Mouse (Mus musculus) cerebellum, adult 2 months (tissue): ENCODE results near the gene Phgr1. TPM values are rescaled to one million over a fixed set of nuclear protein-coding genes. Genes with fewer than 3 reads are reported as not detected.

ENCODE experiments used
- DNase-seq, 2 experiments: peaks; one replicate each; pipeline ENCODE4 v3.0.0; 2021
- H3K27ac ChIP-seq: fragments of 200-500 bp; 2 replicates; pipeline ENCODE4 v1.5.1; 2012; ENCODE audit warnings: low read length, control low read depth, inconsistent platforms; ENCODE audit not compliant: insufficient read depth
- H3K27me3 ChIP-seq: fragments of 200-500 bp; 2 replicates; pipeline ENCODE4 v1.6.1; 2012; ENCODE audit warnings: inconsistent platforms, mild to moderate bottlenecking, low read length, moderate library complexity; ENCODE audit not compliant: control insufficient read depth, insufficient read depth
- H3K4me1 ChIP-seq: fragments of 200-500 bp; 2 replicates; pipeline ENCODE4 v1.6.1; 2011; ENCODE audit warnings: low read length; ENCODE audit not compliant: control insufficient read depth, insufficient read depth
- H3K4me3 ChIP-seq: fragments of 200-500 bp; replicated peaks from 2 replicates; pipeline ENCODE3; 2011; ENCODE audit warnings: mild to moderate bottlenecking, low read depth, low read length, control low read depth; ENCODE audit not compliant: insufficient read depth
- CTCF ChIP-seq: fragments of 200-500 bp; IDR thresholded peaks from 2 replicates; pipeline ENCODE4 v1.5.1; 2011; ENCODE audit warnings: low read depth, mild to moderate bottlenecking, control low read depth, low read length, moderate library complexity, borderline replicate concordance; ENCODE audit not compliant: insufficient read depth
- POLR2A ChIP-seq: fragments of 200-500 bp; IDR thresholded peaks from 2 replicates; pipeline ENCODE4 v1.6.1; 2011; ENCODE audit warnings: low read length, control low read depth, borderline replicate concordance; ENCODE audit not compliant: insufficient read depth
- WGBS: fragments of 180-500 bp; shearing (Covaris S2); methylation state at CpG from one replicate; pipeline ENCODE4 v1.1.7; 2018; 5-methylcytosine and 5-hydroxymethylcytosine counted together
- polyA plus RNA-seq: library from polyadenylated mRNA; depleted of rRNA; stranded (reverse); fragments of >200 nt; gene quantifications from 2 replicates; pipeline ENCODE4 v1.2.3, GENCODE M21; 2012; rRNA removed

Phgr1 gene
- polyA plus RNA-seq: not detected in 2 replicates

DNA sequence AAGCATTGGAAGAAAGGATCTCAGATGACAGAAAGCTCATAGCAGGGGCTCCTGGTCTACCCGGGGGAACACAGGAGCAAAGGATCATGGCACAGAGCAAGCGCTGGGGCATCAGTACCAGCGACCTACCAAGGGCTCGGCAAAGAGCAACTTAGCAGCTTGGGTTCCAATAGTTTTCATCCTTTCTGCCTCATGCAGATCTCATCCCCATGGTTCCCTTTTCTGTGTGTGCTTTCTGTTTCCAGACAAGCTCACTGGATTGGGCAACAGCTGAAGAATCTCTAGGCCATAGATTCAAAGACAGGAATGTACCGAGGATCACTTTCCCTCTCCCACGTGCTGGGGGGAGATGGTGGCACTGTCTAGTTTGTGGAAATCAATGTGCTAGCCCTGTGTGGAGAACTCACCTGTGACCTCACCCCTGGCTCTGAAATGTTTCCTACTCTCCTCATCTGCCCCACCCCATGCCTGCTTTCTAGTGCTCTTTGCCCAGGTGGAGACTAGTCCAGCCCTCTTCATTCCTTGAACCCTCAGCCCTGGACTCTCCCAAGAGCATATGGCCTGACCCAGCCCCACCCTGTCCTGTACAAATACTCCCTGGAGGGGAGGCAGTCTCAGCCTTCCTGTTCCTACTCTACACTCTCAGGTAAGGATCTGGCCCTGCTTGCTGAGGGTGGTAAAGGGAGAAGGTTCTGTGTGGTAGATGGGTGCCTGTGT, at the start of gene Phgr1:
Gene Phgr1 (plus strand): TSS at position 612 of the 717 bp plus-strand sequence.
- H3K4me3 ChIP-seq: no peak within 1 kb of the TSS
- H3K27me3 ChIP-seq: no peaks in the 10 kb centered on the region
- peaks cover 14% of the 10 kb centered on the region for H3K4me1 ChIP-seq
- WGBS: 82% methylated on average over 6 of the region's 6 CpGs
- DNase-seq: no peak
- TF ChIP-seq POLR2A (no peak), CTCF (no peak)
- H3K27ac ChIP-seq: no peak within 1 kb of the TSS

DNA sequence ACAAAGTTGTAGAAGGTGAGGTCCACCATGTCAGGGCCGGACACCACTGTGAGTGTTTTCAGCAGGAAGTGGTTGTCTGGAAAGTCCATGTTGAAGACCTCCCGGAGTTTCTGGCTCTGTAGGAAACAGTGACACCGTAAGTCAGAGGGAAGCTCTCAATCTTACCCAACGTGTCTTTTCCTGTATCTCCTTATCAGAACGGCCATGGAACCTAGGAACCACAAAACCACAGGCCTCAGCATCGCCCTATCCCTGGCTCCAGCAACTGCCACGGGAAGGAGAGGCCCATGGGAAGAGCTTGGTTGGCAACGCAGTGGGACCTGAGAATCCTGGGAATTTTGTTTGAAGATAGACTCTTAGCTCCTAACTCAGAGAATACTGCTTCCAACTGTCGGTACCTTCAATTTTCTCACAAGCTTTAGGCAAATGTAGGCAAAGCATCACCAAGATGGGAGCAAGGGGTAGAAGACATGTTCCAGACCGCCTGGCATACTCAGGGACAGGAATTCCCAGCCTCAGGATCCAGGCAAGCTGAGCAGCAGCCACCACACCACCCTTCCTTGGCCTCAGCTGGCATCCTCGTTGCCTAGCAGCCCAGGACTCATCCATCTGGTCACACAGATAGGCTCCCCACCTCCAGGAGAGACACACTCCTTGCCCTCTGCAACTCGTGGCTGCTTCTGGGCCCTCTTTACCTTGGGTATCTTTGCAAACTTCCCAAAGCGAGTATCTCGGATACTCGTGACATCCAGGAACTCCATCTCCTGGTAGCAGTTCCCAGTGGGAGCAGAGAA, 48.7 kb upstream of the Phgr1 start:
- Histone ChIP-seq H3K4me3 (no peak overlapping the region), H3K27me3 (no peaks in the 10 kb centered on the region), H3K27ac (no peak overlapping the region), H3K4me1 (no peaks in the 10 kb centered on the region)
- WGBS: 70% methylated on average over 15 of the region's 15 CpGs
- TF ChIP-seq POLR2A (no peak), CTCF (no peak)
- DNase-seq: no peak

DNA sequence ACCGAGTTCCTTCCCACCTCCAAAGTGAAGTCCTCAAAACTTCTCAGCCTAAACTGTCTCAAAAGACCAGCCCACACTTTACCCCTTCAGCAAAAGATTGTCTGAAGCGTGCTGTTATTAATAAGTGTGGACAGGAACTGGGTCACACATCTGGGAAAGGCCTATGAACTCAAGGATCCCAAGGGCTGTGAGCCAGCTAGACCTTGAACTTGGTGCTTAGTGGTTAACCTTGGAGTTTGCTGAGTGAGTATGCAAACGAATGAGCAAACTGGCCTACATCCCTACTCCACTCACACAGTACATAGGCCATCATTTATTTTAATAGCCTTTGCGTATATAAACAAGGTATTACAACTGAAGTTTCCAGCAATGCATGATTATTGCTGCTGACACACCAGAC, 47.1 kb upstream of the Phgr1 start:
- no peak for DNase-seq
- no peak overlapping the region for H3K27ac ChIP-seq
- TF ChIP-seq POLR2A (no peak), CTCF (no peak)
- no peaks in the 10 kb centered on the region for H3K27me3 ChIP-seq
- WGBS: 92% methylated on average over 4 of the region's 4 CpGs
- H3K4me1 ChIP-seq: no peaks in the 10 kb centered on the region
- H3K4me3 ChIP-seq: no peak overlapping the region

DNA sequence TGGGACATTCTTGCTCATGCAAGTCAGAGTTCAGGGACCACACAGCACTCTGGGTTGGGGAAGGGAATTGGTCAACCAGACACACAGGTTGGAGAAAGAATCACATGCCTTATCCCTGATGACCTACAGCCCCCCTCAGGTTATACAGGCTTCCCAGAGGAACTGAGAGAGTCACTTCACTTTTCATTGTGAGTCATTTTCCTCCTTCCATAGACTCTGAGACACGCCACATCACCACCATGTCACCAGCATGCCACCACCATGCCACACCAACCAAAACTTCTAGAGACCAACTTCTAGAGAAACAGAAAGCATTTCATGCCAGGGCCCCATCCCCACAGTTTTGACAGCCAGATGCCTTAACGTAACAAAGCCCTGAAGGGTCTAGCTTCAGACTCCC, 45.7 kb upstream of the Phgr1 start:
- Histone ChIP-seq H3K4me1 (no peaks in the 10 kb centered on the region), H3K27me3 (no peaks in the 10 kb centered on the region), H3K27ac (no peak overlapping the region), H3K4me3 (no peak overlapping the region)
- TF ChIP-seq POLR2A (no peak), CTCF (no peak)
- 83% methylated on average over 2 of the region's 2 CpGs for WGBS
- DNase-seq: no peak

DNA sequence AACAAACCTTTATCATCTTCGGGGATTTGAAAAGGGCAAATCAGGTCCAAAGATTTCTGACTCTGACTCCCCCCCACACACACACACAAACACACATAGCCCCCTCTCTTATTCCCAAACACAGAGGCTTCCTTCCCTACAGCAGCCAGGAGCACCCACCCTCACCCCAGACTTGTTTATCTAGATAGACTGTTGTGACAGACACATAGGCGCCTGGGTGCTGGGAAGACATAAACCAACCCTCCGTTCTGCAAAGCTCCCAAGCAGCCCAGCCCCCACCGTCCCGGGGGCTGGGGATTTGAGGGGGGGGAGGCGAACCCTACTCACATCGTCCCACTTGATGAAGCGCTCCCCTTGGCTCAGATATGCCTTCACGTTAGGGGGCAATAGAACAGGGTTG, 44.7 kb upstream of the Phgr1 start:
- Histone ChIP-seq H3K27ac (no peak overlapping the region), H3K27me3 (no peaks in the 10 kb centered on the region), H3K4me1 (no peaks in the 10 kb centered on the region), H3K4me3 (no peak overlapping the region)
- TF ChIP-seq POLR2A (no peak), CTCF (no peak)
- 40% methylated on average over 9 of the region's 9 CpGs for WGBS
- DNase-seq: no peak

DNA sequence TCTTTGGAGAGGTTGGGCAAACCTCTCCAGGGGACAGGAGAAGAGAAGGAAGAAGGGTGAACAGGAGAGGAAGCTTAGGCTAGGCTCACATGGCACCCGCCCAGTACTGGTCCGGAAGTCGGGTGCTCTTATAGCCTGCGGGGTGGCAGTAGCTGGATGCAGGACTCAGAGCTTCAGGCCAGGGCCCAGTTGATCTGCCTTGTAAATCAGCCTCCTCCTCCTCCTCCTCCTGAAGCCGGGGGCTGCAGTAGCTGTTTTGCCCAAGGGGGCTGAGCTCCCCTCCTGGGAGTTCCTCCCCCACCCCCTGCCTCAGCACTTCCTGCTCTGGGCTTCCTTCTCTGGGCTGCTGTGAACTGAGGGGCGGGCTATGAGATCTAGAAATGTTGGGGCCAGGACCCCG, 44.2 kb upstream of the Phgr1 start, which contains the start of gene Plcb2:
Gene Plcb2 (minus strand): TSS at position 102 of the 400 bp plus-strand sequence.
- no peak within 1 kb of the TSS for H3K4me3 ChIP-seq
- no peak within 1 kb of the TSS for H3K27ac ChIP-seq
- no peaks in the 10 kb centered on the region for H3K27me3 ChIP-seq
- TF ChIP-seq CTCF (no peak), POLR2A (no peak)
- H3K4me1 ChIP-seq: no peaks in the 10 kb centered on the region
- 37% methylated on average over 7 of the region's 7 CpGs for WGBS
- no peak for DNase-seq

DNA sequence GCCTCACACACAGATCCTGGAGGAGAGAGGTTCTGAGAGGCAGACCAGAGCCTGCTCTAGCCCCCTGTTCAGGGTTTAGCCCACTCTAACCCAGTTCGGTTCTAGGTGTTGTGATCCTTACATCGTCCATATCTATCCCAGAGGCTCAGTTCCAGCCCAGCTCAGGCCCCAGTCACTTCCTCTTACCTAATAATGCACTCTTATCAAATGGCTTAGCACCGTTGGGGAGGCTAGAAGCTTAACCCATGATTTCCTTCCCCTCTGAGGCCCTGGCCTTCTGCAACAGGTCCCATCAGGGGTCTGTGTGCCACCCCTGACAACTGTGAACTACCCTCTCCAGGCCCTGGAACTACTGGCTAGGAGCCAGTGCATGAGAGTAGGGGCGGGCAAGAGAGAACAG, 43.4 kb upstream of the Phgr1 start:
- TF ChIP-seq POLR2A: no peak
- TF ChIP-seq CTCF: no peak
- H3K4me3 ChIP-seq: no peak overlapping the region
- H3K27ac ChIP-seq: no peak overlapping the region
- DNase-seq: no peak
- H3K27me3 ChIP-seq: no peaks in the 10 kb centered on the region
- 58% methylated on average over 4 of the region's 4 CpGs for WGBS
- peaks cover 3% of the 10 kb centered on the region; the same call in 1 of the 2 replicates for H3K4me1 ChIP-seq

DNA sequence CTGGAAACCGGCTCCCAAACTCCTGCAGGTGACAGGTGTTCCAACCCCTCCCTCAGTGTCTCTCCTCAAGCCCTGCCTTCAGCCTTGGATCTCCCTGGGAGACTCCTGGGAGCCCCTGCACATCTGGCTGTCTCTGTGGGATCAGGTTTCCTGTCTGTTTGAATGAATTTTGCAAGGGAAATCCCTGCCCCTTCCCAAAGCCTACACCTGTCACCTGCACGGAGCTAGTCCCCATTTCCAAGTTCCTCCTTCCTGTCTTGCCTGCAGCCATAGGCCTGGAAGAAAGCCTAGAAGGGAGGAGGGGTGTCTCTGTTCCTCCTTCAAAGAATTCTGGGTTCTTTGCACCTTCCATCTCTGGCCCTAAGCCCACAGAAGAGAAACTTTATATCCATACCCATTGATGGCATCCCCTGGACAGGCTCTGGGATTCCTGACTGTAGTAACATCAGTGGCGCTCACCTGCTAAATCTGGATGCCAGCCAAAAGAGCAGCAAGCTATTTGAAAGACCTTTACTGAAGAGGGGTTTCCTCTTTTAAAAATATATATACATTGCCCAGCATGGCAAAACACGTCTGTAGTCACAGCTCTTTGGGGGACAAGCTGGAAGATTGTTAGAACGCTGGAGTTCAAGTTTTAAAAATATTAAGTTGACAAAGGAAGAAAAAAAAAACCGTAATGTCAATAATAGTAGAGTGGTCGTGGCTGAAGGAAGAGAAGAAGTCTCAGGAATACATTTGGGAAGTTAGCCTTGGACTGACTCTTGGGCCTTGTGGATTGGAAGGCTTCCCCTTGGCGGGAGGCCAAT, 42.5 kb upstream of the Phgr1 start:
- Histone ChIP-seq H3K4me3 (no peak overlapping the region), H3K27ac (no peak overlapping the region), H3K4me1 (peaks cover 3% of the 10 kb centered on the region; the same call in 1 of the 2 replicates), H3K27me3 (no peaks in the 10 kb centered on the region)
- 41% methylated on average over 8 of the region's 8 CpGs for WGBS
- no peak for DNase-seq
- TF ChIP-seq CTCF: no peak
- TF ChIP-seq POLR2A: no peak
